Mouse (Mus musculus): ENCODE measurements around the gene Rpp38.

The Rpp38 gene

GRCm38 (mm10) chr2:3332484-3333242 lies at the start of gene Rpp38:
TSS of gene Rpp38 (minus strand) at chr2:3332643.
- peak; percentile 96 for DNase-seq

GRCm38 (mm10) chr2:3365127-3365526 lies 32.7 kb upstream of the Rpp38 start:
- DNase-seq, result no peak

GRCm38 (mm10) chr2:3361067-3361466 lies 28.6 kb upstream of the Rpp38 start:
- no peak for DNase-seq

GRCm38 (mm10) chr2:3357887-3358286 lies 25.4 kb upstream of the Rpp38 start:
- DNase-seq, result no peak

- no peak for DNase-seq
Measured at GRCm38 (mm10) chr2:3356311-3356710, 23.9 kb upstream of the Rpp38 start.

GRCm38 (mm10) chr2:3355793-3356192 lies 23.4 kb upstream of the Rpp38 start:
- DNase-seq, result no peak

- no peak for DNase-seq
Measured at GRCm38 (mm10) chr2:3353160-3353559, 20.7 kb upstream of the Rpp38 start.

GRCm38 (mm10) chr2:3348919-3349318 lies 16.5 kb upstream of the Rpp38 start:
- DNase-seq, result no peak

- DNase-seq, result no peak
Measured at GRCm38 (mm10) chr2:3348422-3348821, 16.0 kb upstream of the Rpp38 start.

GRCm38 (mm10) chr2:3335611-3336301 lies 3.3 kb upstream of the Rpp38 start, which contains the start of gene Acbd7:
TSS of gene Acbd7 (plus strand) at chr2:3336168.
- DNase-seq, result peak; percentile 84

- DNase-seq, result no peak
Measured at GRCm38 (mm10) chr2:3333761-3334160, 1.3 kb upstream of the Rpp38 start.

- DNase-seq, result no peak
Measured at GRCm38 (mm10) chr2:3332056-3332455, 387 bp downstream of the Rpp38 start.

GRCm38 (mm10) chr2:3331071-3331703 lies 1.3 kb downstream of the Rpp38 start:
- DNase-seq, result no peak

- peak; percentile 66 for DNase-seq
Measured at GRCm38 (mm10) chr2:3327351-3327750, 5.1 kb downstream of the Rpp38 start.

- DNase-seq, result no peak
Measured at GRCm38 (mm10) chr2:3326547-3326946, 5.9 kb downstream of the Rpp38 start.

- DNase-seq, result no peak
Measured at GRCm38 (mm10) chr2:3324381-3325130, 7.9 kb downstream of the Rpp38 start.

- no peak for DNase-seq
Measured at GRCm38 (mm10) chr2:3323132-3323531, 9.3 kb downstream of the Rpp38 start.

GRCm38 (mm10) chr2:3305426-3306025 lies 26.9 kb downstream of the Rpp38 start:
- no peak for DNase-seq

GRCm38 (mm10) chr2:3295826-3296225 lies 36.6 kb downstream of the Rpp38 start:
- DNase-seq, result no peak

- DNase-seq, result no peak
Measured at GRCm38 (mm10) chr2:3292170-3292569, 40.3 kb downstream of the Rpp38 start.

- DNase-seq, result no peak
Measured at GRCm38 (mm10) chr2:3289581-3289980, 42.9 kb downstream of the Rpp38 start.

GRCm38 (mm10) chr2:3286243-3286642 lies 46.2 kb downstream of the Rpp38 start:
- no peak for DNase-seq

GRCm38 (mm10) chr2:3285709-3286108 lies 46.7 kb downstream of the Rpp38 start:
- DNase-seq, result no peak

Data from liver (tissue).